Mouse (Mus musculus) intestine, embryonic 16.5 days (tissue): ENCODE results near the gene 2310011J03Rik. TPM values are rescaled to one million over a fixed set of nuclear protein-coding genes. Genes with fewer than 3 reads are reported as not detected.

ENCODE experiments used
- ATAC-seq: fragments of 200-750 bp; cut with Nextera tagmentation; 2 replicates; pipeline ENCODE4 v1.8.0; 2017; ENCODE audit warnings: moderate TSS enrichment, moderate library complexity
- H3K27ac ChIP-seq: fragments of 300-500 bp; sonication (generic); 2 replicates; pipeline ENCODE4 v1.5.1; 2014; ENCODE audit warnings: mild to moderate bottlenecking, low read length
- H3K27me3 ChIP-seq: fragments of 300-500 bp; sonication (generic); replicated peaks from 2 replicates; pipeline ENCODE4 v1.6.1; 2014; ENCODE audit warnings: low read length, control low read depth, mixed read lengths; ENCODE audit not compliant: control insufficient read depth, insufficient read depth
- H3K36me3 ChIP-seq: fragments of 300-500 bp; sonication (generic); 2 replicates; pipeline ENCODE4 v1.6.1; 2014; ENCODE audit warnings: low read length, control low read depth; ENCODE audit not compliant: control insufficient read depth, insufficient read depth
- H3K4me1 ChIP-seq: fragments of 300-500 bp; sonication (generic); 2 replicates; pipeline ENCODE4 v1.6.1; 2014; ENCODE audit warnings: low read length, control low read depth, mixed read lengths; ENCODE audit not compliant: control insufficient read depth, insufficient read depth
- H3K4me2 ChIP-seq: fragments of 300-500 bp; sonication (generic); 2 replicates; pipeline ENCODE4 v1.6.1; 2014; ENCODE audit warnings: low read depth, low read length, control low read depth
- H3K4me3 ChIP-seq: fragments of 300-500 bp; sonication (generic); 2 replicates; pipeline ENCODE4 v1.5.1; 2014; ENCODE audit warnings: mild to moderate bottlenecking, low read length
- H3K9ac ChIP-seq: fragments of 300-500 bp; sonication (generic); 2 replicates; pipeline ENCODE4 v1.6.1; 2014; ENCODE audit warnings: low read depth, low read length
- H3K9me3 ChIP-seq: fragments of 300-500 bp; sonication (generic); 2 replicates; pipeline ENCODE4 v1.6.1; 2016; ENCODE audit warnings: low read length, control low read depth; ENCODE audit not compliant: control insufficient read depth
- WGBS: fragments of 180-500 bp; shearing (Covaris S2); extraction: QIAGEN DNeasy Blood & Tissue Kit; methylation state at CpG from one replicate; pipeline ENCODE4 v1.1.7; 2014; 5-methylcytosine and 5-hydroxymethylcytosine counted together
- polyA plus RNA-seq: library from polyadenylated mRNA; unstranded; fragments of >200 nt; fragmentation: Nextera tagmentation; extraction: Ambion mirVana; gene quantifications from 2 replicates; pipeline ENCODE4 v1.2.1, GENCODE M21; 2015

2310011J03Rik gene
- 60.4 and 64.3 TPM in 2 replicates for polyA plus RNA-seq

GRCm38 (mm10) chr10:80320340-80320760, at the start of gene 2310011J03Rik:
TSS of gene 2310011J03Rik (minus strand) at chr10:80320537.
- peak; percentile 55 for ATAC-seq
- Histone ChIP-seq H3K9me3 (no peaks in the 10 kb centered on the region), H3K4me1 (peaks cover 37% of the 10 kb centered on the region), H3K4me3 (peak within 1 kb of the TSS; percentile 85), H3K9ac (peak within 1 kb of the TSS; percentile 88), H3K4me2 (peak within 1 kb of the TSS; percentile 57), H3K27me3 (peaks cover 11% of the 10 kb centered on the region), H3K27ac (peak within 1 kb of the TSS; percentile 73), H3K36me3 (peaks cover 8% of the 10 kb centered on the region; the same call in 1 of the 2 replicates)
- under 1% methylated on average over 34 of the region's 34 CpGs for WGBS

- Histone ChIP-seq H3K4me3 (no peak overlapping the region), H3K9ac (no peak overlapping the region), H3K36me3 (no peaks in the 10 kb centered on the region), H3K27me3 (0 out of 2 replicates have a peak, but pooled peaks cover 4% of the 10 kb centered on the region), H3K27ac (no peak overlapping the region), H3K4me2 (no peak overlapping the region), H3K4me1 (peaks cover 4% of the 10 kb centered on the region; the same call in 1 of the 2 replicates), H3K9me3 (no peaks in the 10 kb centered on the region)
- 89% methylated on average over 6 of the region's 6 CpGs for WGBS
- no peak for ATAC-seq
Observed at GRCm38 (mm10) chr10:80368392-80368791, 48.1 kb upstream of the 2310011J03Rik start.

- Histone ChIP-seq H3K27ac (no peak overlapping the region), H3K9me3 (no peaks in the 10 kb centered on the region), H3K9ac (no peak overlapping the region), H3K4me1 (peaks cover 4% of the 10 kb centered on the region; the same call in 1 of the 2 replicates), H3K27me3 (0 out of 2 replicates have a peak, but pooled peaks cover 4% of the 10 kb centered on the region), H3K4me2 (no peak overlapping the region), H3K36me3 (no peaks in the 10 kb centered on the region), H3K4me3 (no peak overlapping the region)
- WGBS, result 51% methylated on average over 5 of the region's 5 CpGs
- ATAC-seq, result 0 out of 2 replicates have a peak, but pooled peaks have one; percentile 29
Observed at GRCm38 (mm10) chr10:80367954-80368353, 47.6 kb upstream of the 2310011J03Rik start.

DNA sequence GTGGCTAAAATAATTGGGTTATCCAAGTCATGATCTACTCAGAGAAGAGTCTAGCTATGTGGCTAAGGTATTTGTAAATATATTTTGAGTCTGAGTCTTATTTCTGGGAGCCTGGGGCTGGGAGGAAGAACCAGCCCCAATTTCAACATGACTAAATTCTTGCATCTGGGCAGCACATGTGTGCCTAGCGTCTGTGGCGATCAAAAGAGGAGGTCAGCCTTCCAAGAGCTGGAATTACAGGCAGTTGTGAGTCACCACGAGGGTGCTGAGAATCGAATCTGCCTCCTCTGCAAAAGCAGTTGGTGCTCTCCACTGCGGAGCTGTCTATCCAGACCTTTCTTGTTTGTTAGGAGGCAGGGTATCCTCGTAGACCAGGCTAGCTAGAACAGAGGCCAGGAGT, 45.4 kb upstream of the 2310011J03Rik start:
- Histone ChIP-seq H3K9ac (no peak overlapping the region), H3K27ac (no peak overlapping the region), H3K9me3 (no peaks in the 10 kb centered on the region), H3K4me1 (no peaks in the 10 kb centered on the region), H3K36me3 (no peaks in the 10 kb centered on the region), H3K4me3 (no peak overlapping the region), H3K27me3 (0 out of 2 replicates have a peak, but pooled peaks cover 4% of the 10 kb centered on the region), H3K4me2 (no peak overlapping the region)
- 65% methylated on average over 6 of the region's 6 CpGs for WGBS
- ATAC-seq, result no peak

GRCm38 (mm10) chr10:80363734-80364133, 43.4 kb upstream of the 2310011J03Rik start:
- no peaks in the 10 kb centered on the region for H3K36me3 ChIP-seq
- H3K27me3 ChIP-seq, result peaks cover 7% of the 10 kb centered on the region; the same call in 1 of the 2 replicates
- WGBS, result 47% methylated on average over 6 of the region's 6 CpGs
- H3K9ac ChIP-seq, result no peak overlapping the region
- H3K27ac ChIP-seq, result no peak overlapping the region
- no peaks in the 10 kb centered on the region for H3K4me1 ChIP-seq
- no peak overlapping the region for H3K4me3 ChIP-seq
- no peak for ATAC-seq
- H3K9me3 ChIP-seq, result no peaks in the 10 kb centered on the region
- H3K4me2 ChIP-seq, result no peak overlapping the region

GRCm38 (mm10) chr10:80357994-80358639, 37.8 kb upstream of the 2310011J03Rik start:
- H3K27ac ChIP-seq, result no peak overlapping the region
- H3K9me3 ChIP-seq, result no peaks in the 10 kb centered on the region
- 6% methylated on average over 31 of the region's 31 CpGs for WGBS
- H3K36me3 ChIP-seq, result no peaks in the 10 kb centered on the region
- ATAC-seq, result peak; percentile 41
- peaks cover 14% of the 10 kb centered on the region for H3K4me1 ChIP-seq
- H3K4me2 ChIP-seq, result peak overlapping the region; percentile 64
- peaks cover 41% of the 10 kb centered on the region for H3K27me3 ChIP-seq
- H3K9ac ChIP-seq, result peak overlapping the region; percentile 58
- peak overlapping the region; percentile 37 for H3K4me3 ChIP-seq

GRCm38 (mm10) chr10:80357336-80357735, 37.0 kb upstream of the 2310011J03Rik start:
- Histone ChIP-seq H3K27ac (no peak overlapping the region), H3K36me3 (no peaks in the 10 kb centered on the region), H3K4me2 (peak overlapping the region; percentile 64; the same call in 1 of the 2 replicates), H3K4me3 (no peak overlapping the region), H3K4me1 (peaks cover 14% of the 10 kb centered on the region), H3K9me3 (no peaks in the 10 kb centered on the region), H3K9ac (no peak overlapping the region), H3K27me3 (peaks cover 41% of the 10 kb centered on the region)
- peak; percentile 16; the same call in 1 of the 2 replicates for ATAC-seq
- WGBS, result 32% methylated on average over 7 of the region's 7 CpGs

DNA sequence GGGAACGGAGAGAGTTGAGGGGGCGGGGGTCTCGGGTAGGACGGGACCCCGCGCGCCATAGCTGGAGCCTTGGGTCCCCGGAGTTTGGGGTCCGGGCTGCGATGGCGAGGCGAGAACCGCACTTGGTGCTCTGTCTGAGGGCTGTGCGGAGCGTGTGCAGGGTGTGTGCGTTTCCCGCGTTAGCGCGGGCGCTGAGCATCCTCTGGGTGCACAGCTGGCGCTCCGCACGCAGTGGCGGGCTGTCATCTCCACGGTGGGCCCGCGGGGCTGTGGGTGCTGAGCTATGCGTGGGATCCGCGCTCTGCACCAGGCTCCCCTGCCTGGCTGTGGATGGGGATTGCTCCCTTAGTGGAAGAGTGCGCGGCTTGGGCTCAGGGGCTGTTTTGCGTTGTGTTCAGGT, 36.4 kb upstream of the 2310011J03Rik start:
- peak overlapping the region; percentile 38 for H3K4me3 ChIP-seq
- ATAC-seq, result no peak
- no peaks in the 10 kb centered on the region for H3K9me3 ChIP-seq
- H3K27me3 ChIP-seq, result peaks cover 41% of the 10 kb centered on the region
- H3K27ac ChIP-seq, result no peak overlapping the region
- peak overlapping the region; percentile 24; the same call in 1 of the 2 replicates for H3K9ac ChIP-seq
- H3K36me3 ChIP-seq, result no peaks in the 10 kb centered on the region
- peak overlapping the region; percentile 48 for H3K4me2 ChIP-seq
- H3K4me1 ChIP-seq, result peaks cover 14% of the 10 kb centered on the region
- WGBS, result 1% methylated on average over 34 of the region's 34 CpGs

- no peak within 1 kb of the TSS for H3K27ac ChIP-seq
- H3K27me3 ChIP-seq, result peaks cover 41% of the 10 kb centered on the region
- H3K4me2 ChIP-seq, result peak within 1 kb of the TSS; percentile 48
- no peaks in the 10 kb centered on the region for H3K9me3 ChIP-seq
- H3K9ac ChIP-seq, result peak within 1 kb of the TSS; percentile 24; the same call in 1 of the 2 replicates
- H3K36me3 ChIP-seq, result no peaks in the 10 kb centered on the region
- WGBS, result 2% methylated on average over 53 of the region's 53 CpGs
- peaks cover 14% of the 10 kb centered on the region for H3K4me1 ChIP-seq
- peak within 1 kb of the TSS; percentile 38 for H3K4me3 ChIP-seq
- ATAC-seq, result no peak
Observed at GRCm38 (mm10) chr10:80356001-80356682, 35.8 kb upstream of the 2310011J03Rik start, which contains the start of gene Plk5. TSS of gene Plk5 (plus strand) at chr10:80356459.
